Mouse (Mus musculus) E14TG2a.4 (cell line): Measurements from ENCODE around the gene Foxq1.

Experiments
- CTCF ChIP-seq: conservative IDR thresholded peaks from 2 replicates; pipeline ENCODE4 v1.5.1; 2014; ENCODE audit warnings: low read length
- NANOG ChIP-seq: IDR thresholded peaks from 2 replicates; pipeline ENCODE4 v1.6.1; 2014; ENCODE audit warnings: borderline replicate concordance, low read length, mixed read lengths

GRCm38 (mm10) chr13:31576696-31577095, 20.8 kb downstream of the Foxq1 start:
- TF ChIP-seq CTCF (no peak), NANOG (no peak)
